Mouse (Mus musculus): ENCODE measurements around the gene Gm36210.
A peak's percentile ranks its signal among the peaks of the same experiment; 100 is the strongest.

Gene Gm36210

GRCm38 (mm10) chr7:4906466-4906950 is at the start of gene Gm36210:
Gm36210 (minus strand) TSS chr7:4906516.
- no peak for DNase-seq

- no peak for DNase-seq
Measured at GRCm38 (mm10) chr7:4953815-4954445, 47.6 kb upstream of the Gm36210 start.

GRCm38 (mm10) chr7:4950561-4951342 is 44.4 kb upstream of the Gm36210 start:
- DNase-seq: no peak

GRCm38 (mm10) chr7:4948386-4948785 is 42.1 kb upstream of the Gm36210 start:
- DNase-seq: no peak

GRCm38 (mm10) chr7:4947855-4948254 is 41.5 kb upstream of the Gm36210 start:
- DNase-seq: no peak

GRCm38 (mm10) chr7:4943223-4943815 is 37.0 kb upstream of the Gm36210 start:
- DNase-seq: peak; percentile 92

GRCm38 (mm10) chr7:4942673-4943072 is 36.4 kb upstream of the Gm36210 start:
- DNase-seq: no peak

- DNase-seq: peak; percentile 78
Measured at GRCm38 (mm10) chr7:4940068-4940479, 33.8 kb upstream of the Gm36210 start.

- peak; percentile 66 for DNase-seq
Measured at GRCm38 (mm10) chr7:4938456-4938855, 32.1 kb upstream of the Gm36210 start.

- no peak for DNase-seq
Measured at GRCm38 (mm10) chr7:4937392-4937791, 31.1 kb upstream of the Gm36210 start.

- no peak for DNase-seq
Measured at GRCm38 (mm10) chr7:4936832-4937231, 30.5 kb upstream of the Gm36210 start.

GRCm38 (mm10) chr7:4934160-4934914 is 28.0 kb upstream of the Gm36210 start:
- no peak for DNase-seq

- DNase-seq: no peak
Measured at GRCm38 (mm10) chr7:4933103-4933502, 26.8 kb upstream of the Gm36210 start.

- no peak for DNase-seq
Measured at GRCm38 (mm10) chr7:4928323-4928722, 22.0 kb upstream of the Gm36210 start.

- DNase-seq: no peak
Measured at GRCm38 (mm10) chr7:4927711-4928110, 21.4 kb upstream of the Gm36210 start.

GRCm38 (mm10) chr7:4926849-4927248 is 20.5 kb upstream of the Gm36210 start:
- DNase-seq: no peak

- DNase-seq: peak; percentile 71
Measured at GRCm38 (mm10) chr7:4925441-4926381, 19.4 kb upstream of the Gm36210 start, which contains the start of gene Ssc5d. Ssc5d (plus strand) TSS chr7:4925785.

GRCm38 (mm10) chr7:4924891-4925301 is 18.6 kb upstream of the Gm36210 start:
- DNase-seq: peak; percentile 63

GRCm38 (mm10) chr7:4924483-4924882 is 18.2 kb upstream of the Gm36210 start:
- DNase-seq: peak; percentile 54

GRCm38 (mm10) chr7:4923586-4924364 is 17.5 kb upstream of the Gm36210 start:
- peak; percentile 68 for DNase-seq

All from embryo, embryonic 11 days (tissue).